Mouse (Mus musculus): ENCODE data around the gene Ccdc12.
"Not testable (repeated sequence)": the region's sequence is repeated elsewhere in the genome, so short reads cannot be mapped to it uniquely, and the experiment has no call there.

The Ccdc12 gene

DNA sequence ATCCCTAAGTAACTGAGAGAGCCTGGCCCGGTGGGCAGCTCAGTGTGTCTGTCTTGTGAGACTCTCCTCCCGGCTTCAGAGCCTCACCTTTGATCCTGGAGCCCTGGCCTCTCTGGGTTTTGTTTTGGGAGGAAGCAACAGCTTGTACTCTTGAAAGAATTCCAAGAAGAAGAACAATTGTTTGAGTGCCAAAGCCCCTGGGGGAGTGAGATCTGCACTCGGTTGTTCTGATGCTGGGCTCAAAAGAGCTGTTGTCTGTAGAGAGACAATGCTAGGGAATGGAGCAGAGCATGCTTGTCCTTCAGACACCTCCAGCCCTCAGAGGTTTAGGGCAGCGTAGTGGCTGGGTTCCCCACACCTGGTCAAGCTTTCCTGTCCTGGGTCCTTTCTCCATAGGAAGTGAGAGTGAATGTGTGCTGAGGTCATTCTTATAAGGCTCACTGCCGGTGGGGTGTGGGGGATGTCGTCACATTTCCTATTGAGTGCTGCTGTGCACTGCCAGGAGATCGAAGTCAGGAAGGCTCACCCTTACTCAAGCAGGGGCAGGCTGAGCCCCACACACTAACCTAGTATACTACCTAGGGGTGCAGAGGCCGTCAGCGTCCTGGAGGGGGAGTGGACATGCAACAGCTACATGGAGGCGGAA is 16.9 kb downstream of the Ccdc12 start:
- DNase-seq (ENCODE audit: low read depth, low spot score), result peak; percentile 70

DNA sequence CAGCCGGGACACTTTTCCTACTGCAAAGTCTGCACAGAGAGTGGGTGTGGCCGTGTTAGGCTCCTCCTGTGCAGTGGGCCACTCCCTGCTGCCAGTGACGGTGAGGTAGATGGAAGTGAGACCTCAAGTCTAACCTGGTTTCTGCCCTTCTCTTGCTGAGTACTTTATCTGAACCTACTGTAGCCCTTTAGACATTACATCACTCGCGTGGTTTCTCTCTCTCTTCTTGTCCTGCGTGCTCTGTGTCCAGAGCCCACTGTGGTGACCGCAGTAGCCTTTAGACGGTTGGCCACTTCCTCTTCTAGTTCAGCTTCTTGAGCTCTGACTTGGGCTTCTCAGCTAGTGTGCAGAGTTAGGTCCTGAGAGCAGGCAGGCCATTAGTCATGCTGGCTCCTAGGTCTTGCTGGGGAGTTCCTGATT is 20.2 kb downstream of the Ccdc12 start:
- DNase-seq (ENCODE audit: low read depth, low spot score), result peak; percentile 50

DNA sequence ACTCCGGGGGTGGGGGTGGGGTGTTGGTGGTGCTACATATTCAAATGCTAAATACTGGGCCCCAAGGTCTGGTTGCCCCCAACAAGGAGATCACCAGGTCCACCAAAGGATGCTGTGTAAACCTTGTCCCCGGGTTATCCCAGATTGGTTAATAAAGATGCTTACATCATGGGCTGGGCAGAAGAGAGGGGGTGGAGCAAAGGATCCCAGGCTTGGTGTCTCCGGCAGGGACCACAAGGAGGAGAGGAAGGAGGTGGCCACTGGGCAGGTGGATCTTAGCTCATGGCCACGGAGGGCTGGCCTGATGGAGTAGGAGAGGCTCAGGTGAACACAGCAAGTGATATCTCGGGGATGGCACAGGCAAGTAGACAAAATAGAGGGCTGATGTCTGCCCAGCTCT is 22.6 kb downstream of the Ccdc12 start:
- DNase-seq (ENCODE audit: low read depth, low spot score), result no peak

DNA sequence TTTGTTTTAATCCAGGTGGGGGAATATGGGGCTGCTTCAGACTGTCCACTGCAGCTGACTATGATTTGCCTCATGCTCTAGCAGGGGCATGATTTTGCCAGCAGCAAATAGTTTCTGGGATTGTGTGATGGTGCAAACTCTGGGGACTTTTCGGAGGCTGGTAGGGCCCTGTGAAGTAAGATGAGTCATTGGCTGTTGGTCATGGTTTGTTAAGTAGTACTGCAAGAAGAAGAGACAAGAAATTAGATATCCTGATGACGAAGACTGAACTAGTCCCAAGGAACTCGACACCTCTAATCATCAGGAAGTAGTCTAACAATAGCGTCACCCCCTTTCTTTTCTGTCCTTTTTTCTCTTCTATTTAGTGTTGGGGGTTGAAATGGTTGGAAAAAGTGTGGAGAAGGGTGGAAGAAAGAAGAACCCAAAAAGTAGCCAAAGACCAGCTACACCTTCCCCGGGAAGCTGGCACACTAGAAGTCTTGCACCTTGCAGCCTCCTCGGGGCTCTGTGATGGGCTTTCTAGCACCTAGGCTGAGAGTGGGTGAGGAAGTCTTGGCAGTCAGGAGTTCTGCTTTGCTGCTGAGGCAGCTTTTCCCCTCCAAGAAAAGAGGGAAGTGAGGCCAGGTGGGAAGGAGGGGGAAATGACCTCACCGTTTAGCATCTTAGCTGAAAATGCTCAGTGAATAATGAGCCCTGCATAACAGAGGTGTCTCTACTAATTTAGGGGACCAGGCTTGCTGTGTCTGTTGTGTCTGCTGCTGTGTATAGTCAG is 24.6 kb downstream of the Ccdc12 start:
- DNase-seq (ENCODE audit: low read depth, low spot score), result no peak

DNA sequence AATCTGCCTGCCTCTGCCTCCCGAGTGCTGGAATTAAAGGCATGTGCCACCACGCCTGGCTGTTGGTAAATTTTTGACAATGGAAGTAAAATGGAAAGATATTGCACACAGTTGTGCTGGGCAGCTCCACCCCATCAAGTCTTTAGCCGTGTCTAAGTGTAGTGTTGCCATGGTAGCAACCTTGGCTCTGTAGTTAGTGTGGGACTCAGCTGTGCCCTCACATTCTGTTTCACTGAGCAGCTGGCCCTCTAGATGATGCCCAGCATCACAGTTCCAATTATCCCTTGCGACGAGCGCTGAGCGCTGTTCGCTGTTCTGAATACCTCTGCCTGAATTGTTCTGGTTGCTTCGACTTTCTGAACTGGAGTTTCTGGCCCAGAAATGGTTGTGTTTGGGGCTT is 25.5 kb downstream of the Ccdc12 start:
- no peak for DNase-seq (ENCODE audit: low read depth, low spot score)

DNA sequence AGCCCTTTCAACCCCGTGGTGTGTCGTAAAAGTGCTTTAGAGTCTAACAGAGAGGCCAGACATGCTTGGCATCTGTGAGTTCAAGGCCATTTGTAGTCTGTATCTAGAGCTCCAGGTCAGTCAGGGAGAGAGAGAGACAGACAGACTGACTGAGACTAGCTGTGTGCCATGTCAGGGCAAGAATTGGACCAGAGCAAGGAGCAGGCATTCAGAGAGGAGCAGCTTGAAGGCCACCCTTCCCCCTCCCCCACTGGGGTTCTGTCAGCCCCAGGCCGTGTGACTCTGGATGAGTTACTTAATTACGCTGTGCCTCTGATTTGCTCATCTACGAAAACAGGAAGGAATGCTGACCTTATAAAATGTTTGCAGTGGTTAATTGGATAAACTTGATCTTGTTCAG is 26.0 kb downstream of the Ccdc12 start:
- no peak for DNase-seq (ENCODE audit: low read depth, low spot score)

DNA sequence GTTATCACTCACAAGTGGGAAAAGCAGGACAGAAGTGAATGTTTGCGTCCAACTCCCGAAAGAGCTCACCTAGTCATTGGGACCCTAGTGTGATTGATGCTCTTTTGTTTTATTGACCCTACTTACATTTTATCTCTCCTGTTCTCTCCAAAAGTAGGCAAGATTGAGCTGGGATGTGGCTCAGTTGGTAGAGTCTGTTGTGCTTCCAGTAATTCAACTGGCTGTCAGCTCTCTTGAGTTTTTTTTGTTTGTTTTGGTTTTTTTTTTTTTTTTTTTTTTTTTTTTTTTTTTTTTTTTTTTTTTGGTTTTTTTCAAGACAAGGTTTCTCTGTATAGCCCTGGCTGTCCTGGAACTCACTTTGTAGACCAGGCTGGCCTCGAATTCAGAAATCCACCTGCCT is 26.4 kb downstream of the Ccdc12 start:
- DNase-seq (ENCODE audit: low read depth, low spot score), result not testable (repeated sequence)

DNA sequence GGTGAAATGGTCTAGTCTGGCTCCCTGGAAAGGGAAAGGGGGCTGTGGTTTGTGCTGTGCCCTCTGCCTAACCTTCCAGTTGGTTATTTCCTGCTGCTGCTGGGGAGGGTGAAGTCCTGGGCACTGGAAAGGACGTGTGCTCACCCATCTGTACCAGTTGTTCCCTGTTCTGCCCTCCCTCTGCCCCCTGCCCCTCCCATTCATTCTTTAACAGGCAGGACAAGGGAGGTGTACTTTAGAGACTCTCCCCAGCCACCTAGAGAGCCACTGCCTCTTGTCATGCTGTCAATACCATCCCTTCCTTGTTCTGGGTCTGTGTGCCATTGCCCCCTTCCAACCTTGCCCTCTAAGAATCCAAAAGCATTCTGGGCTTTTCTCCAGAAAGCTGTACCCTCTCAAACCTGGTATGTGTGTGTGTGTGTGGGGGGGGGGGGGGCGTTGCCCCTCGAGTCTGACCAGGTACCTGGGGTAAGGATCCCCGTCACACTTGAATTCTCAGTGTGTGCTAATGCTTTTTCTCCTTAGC is 27.3 kb downstream of the Ccdc12 start:
- no peak for DNase-seq (ENCODE audit: low read depth, low spot score)

DNA sequence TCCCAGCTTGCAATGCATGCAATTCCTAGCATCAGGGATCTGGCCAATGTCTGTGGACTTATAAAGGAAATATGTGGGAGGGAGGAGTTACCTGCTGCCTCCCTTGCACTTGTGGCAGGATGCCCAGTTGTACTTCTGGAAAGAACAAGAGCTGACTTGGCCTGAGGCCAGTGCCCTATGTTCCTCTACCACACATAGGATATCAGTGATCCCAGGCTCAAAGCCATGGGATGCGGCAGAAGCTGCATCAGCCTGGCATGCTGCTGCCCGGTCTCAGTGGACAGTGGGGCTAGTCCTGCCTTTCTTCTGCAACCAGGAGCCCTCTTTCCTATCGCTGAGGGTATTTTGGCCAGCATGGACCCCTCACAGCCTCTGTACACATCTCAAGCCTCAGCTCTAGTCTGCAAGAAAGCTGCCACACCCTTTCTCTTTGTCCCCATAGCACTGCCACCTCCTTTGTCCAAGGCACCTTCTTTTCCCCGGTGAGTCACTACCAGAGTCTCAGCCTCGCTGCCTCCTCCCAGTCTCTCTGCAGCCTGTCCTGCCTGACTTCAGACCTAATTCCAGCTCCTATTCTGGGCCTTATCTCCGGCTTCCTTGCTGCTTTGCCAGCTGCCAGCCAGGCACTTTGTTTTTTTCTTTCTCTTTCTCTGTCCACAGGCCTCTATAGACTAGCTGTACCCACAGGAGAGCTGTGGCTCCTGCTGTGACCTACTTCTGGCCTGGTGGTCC is 28.0 kb downstream of the Ccdc12 start:
- peak; percentile 36 for DNase-seq (ENCODE audit: low read depth, low spot score)

DNA sequence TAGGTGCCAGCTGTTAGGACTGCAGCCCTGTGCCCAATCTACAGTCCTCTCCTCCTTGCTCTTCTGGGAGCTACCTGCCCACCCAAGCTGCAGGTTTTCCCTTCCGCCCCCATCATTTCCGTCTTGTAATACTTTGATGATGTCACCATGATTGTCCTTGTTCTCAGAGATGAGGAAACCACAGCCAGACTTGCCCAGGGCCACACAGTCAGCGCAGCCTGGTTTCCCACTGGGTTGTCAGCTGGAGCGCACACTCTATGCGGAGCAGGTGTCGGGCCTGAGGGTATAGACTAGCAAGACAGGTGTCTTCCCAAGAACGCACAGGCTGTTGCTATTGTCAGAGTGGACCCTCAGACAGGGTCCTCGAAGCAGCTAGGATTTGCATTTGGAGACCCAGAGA is 28.9 kb downstream of the Ccdc12 start:
- DNase-seq (ENCODE audit: low read depth, low spot score), result no peak

DNA sequence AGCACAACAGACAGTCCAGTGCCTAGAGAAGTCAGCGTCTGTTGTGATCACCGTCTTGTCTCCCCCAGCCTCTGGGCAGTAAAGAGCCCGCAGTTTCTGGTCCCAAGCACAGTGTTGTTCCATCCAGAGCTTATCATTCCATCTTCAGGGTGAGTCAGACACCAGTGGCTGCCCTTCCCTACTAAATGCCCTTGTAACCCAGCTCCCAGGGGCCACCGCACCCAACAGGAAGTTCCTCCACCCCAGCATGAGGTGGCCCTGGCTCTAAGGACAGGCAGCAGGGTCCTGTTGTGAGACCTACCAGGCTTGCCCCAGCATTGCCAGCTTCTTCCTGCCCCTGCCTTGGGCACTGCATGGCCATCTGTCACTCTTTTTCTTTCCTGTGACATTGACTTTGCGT is 29.3 kb downstream of the Ccdc12 start:
- DNase-seq (ENCODE audit: low read depth, low spot score), result no peak

DNA sequence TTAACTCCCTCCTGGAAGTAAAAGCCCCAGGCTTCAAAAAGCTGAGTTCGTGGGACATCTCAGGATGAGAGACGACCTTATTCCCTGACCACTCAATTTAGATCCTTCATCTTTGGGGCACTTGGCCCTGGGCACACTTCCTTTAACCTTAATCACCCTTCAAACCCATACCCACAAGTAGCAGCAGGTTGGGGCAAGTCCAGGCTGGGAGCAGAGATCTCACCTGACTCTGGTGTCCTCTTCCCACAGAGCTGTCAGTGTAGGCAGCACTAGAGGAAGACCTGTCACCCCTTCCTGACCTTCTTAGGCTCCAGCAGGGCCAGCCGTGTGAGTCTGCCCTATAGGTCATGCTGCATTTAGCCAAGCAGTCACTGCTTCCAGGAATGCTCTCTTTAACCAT is 30.2 kb downstream of the Ccdc12 start:
- no peak for DNase-seq (ENCODE audit: low read depth, low spot score)

DNA sequence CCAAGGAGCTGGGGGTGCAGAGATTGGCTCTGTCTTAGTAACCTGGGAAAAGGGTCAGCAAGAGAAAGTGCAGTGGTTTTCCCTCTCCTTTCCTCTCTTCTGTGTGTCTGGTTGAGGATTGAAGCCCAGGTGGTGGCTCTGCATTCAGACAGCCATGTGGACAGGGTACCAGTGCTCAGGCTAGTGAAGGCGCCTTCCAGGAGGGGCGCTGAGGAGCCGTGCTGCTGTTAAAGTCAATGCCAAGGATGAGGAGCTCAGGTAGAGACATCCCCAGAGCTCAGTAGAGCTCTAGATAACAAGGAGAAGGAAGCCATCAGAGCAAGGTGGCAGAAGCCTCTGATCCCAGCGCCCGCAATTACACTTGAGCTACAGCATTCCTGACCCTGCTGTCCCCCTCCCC is 30.8 kb downstream of the Ccdc12 start:
- no peak for DNase-seq (ENCODE audit: low read depth, low spot score)

DNA sequence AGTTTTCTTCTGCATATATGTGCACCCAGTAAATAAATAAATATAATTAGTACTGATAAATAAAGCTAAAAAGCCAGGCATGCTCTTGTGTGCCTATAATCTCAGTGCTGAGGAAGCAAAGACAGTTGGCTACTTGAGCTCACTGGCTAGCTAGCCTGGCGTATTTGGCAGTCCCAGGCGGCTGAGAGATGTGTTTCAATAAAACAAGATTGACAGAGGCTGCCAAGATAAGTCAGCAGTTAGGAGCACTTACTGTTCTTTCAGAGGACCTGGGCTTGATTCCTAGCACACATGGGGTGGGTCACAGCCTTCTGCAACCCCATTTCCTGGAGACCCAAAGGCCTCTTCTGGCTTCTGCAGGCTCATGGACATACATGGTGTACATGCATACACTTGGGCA is 31.5 kb downstream of the Ccdc12 start:
- no peak for DNase-seq (ENCODE audit: low read depth, low spot score)

DNA sequence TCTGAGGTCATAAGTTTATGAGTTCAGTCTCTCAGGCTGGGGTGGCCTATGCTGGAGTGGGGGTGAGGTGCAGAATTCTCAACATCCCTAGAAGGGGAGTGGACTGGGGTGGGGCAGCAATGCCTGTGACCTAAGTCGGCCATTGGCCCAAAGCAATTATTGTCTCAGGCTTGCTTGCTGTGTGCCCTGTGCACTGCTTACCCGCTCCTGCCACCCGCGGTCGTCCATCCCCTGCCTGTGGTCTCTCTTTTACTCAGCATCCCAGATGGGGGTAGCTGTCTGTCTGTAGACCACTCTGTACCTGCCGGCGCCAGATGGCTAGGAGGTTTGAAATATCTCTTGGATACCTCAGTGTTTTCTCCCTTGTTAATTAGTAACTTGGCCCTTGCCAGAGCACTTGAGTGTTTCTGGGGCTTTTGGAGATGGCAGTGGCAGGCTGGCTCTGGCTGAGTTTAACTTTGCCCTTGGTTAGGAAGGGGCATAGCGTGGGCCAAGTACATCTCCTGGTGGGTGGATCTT is 33.0 kb downstream of the Ccdc12 start:
- no peak for DNase-seq (ENCODE audit: low read depth, low spot score)

DNA sequence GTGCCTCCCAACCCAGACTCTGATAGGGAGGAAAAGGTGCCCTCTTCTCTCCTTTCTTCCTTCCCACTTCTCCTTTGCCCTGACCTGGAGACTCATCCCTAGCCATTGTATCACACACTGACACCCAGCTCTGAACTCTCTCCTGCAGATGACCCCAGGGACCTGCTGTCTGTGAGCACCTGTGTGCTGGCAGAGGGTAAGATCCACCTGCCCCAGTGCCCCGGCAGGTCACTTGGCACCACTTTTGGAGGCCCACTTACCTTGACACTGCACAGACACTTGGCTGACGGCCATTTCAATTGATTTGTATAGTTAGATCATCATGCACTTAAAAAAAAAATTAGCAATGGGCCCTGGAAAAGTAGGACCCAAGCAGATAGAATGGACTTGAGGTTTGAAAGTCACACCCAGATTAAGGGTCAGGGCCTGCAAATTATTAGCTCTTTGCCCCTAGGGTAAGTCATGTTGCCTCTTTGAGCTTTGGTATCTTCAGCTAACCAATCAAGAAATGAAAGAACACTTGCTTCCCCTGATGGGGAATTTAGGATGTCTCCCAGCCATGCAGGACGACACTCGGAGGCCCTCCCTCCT is 39.0 kb downstream of the Ccdc12 start:
- no peak for DNase-seq (ENCODE audit: low read depth, low spot score)

DNA sequence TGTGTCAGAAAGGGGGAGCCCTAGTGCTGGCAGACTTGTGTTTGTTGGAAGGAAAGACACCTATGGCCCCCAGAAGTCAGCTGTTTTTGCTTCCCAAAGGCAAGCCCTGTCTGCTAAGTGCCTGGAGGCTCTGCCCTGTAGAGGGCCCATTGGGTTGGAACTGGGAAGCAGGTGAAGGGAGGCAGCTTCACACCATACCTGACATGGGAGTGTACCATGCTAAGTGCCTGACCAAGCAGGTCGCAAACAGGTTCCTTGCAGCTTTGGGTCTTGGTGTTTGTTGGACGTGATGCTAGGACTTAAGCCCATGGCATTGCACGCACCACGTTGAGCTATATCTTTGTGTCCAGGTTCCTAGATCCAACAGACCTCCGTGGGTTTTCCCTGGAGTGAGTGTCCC is 40.1 kb downstream of the Ccdc12 start:
- DNase-seq (ENCODE audit: low read depth, low spot score), result no peak

DNA sequence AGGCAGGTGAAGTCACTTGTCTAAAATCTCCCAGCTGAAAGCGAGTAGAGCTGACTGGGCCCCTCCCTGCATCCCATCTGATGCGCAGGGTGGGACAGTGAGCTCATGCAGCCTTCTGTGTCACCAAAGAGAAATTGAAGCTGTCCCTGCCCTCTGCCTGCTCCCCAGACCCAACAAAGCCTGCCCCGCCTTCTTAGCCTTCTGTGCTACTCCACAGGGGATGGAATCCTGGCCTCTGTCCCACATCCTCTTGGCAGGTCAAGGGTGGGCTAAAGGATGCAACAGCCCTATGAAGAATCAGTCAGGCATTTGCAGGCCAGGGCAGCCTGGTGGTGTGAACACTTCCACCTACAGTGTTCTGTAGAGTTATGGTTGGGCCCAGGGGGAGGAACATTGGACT is 41.2 kb downstream of the Ccdc12 start:
- DNase-seq (ENCODE audit: low read depth, low spot score), result peak; percentile 56

DNA sequence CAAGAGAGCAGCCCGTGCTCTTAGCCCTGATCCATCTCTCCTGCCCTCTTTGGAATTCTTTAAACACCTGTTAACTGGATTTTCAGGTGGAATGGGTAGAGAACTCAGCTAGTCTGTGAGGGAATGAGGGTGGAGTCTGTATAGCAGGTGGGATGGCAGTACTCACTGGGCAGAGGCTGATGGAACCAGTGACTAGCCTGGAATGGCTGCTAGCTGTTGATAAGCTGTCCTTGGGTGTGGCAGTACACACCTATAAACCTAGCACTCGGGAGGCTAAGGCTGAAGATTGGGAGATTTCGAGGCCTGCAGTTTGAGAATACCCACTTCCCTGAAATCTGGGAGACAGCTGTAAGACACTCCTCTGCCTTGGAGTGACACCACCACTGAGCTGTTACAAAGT is 43.3 kb downstream of the Ccdc12 start:
- no peak for DNase-seq (ENCODE audit: low read depth, low spot score)

DNA sequence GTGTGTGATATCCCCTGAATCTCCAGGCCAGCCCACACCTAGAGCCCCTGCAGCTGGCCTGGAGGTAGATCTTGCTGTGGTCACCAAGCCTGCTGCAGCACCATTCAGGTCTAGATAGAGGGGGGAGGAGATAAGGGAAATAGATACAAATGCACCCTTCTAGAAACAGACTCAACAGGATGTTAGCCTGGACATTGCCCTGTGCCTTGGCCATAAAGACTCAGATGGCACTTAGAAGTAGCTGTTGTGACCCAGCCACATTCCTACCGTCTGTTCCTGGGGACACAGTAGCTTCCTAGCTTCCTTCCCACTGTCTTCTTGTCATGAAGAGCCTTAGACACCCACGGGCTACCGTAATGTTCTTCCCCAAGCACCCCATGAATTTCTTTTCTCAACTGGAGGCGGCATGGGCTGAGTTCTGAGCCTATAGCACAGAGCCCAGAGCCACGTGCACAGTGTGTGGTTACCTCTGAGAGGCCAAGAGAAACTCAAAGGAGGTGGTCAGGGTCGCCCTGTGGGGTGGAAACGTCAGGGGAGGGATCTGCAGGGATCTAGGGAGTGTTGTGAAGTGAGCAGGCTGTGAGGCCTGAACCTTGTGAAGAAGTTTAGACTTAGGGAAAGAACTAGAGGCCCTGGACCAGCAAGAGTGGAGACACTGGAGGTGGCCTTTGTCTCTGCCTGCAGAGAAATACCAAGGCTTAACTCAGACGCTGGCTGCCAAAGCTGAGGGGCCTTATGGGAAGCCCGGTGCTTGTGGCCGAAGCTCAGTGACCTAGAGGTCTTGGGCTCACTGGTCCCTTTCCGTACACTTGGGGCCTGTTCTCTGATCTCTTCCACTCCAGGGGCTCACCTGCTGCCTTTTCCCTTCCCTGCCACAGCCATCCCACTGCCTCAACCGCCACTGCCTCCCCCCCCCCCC is 45.1 kb downstream of the Ccdc12 start:
- no peak for DNase-seq (ENCODE audit: low read depth, low spot score)

DNA sequence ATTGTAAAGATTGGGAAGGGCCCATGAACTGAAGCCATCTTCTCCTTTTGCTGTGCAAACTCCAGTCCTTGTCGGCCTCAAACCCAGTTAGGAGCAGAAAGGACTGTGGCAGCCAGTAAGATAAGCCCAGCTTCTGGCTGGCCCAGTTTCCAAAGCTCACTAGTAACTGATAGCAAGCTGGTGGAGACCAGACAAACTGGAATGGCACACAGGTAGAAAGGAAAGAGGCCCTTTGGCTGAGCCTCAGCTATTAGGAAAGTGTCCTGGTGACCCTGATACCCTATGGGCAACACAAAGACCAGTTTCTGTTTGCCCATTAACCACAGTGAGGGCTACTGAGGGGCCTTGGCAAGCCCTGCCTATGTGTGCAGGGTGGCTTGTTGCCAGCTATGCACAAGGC is 46.5 kb downstream of the Ccdc12 start:
- DNase-seq (ENCODE audit: low read depth, low spot score), result no peak
